Mouse (Mus musculus): ENCODE results near the gene Rpia. TPM values are rescaled to one million over a fixed set of nuclear protein-coding genes. Genes with fewer than 3 reads are reported as not detected.
"Not testable (repeated sequence)": the region's sequence is repeated elsewhere in the genome, so short reads cannot be mapped to it uniquely, and the experiment has no call there.

Gene Rpia
- polyA plus RNA-seq (2015; fragmentation: Nextera tagmentation; extraction: Ambion mirVana) = 2.6 and 3.0 TPM in 2 replicates

DNA sequence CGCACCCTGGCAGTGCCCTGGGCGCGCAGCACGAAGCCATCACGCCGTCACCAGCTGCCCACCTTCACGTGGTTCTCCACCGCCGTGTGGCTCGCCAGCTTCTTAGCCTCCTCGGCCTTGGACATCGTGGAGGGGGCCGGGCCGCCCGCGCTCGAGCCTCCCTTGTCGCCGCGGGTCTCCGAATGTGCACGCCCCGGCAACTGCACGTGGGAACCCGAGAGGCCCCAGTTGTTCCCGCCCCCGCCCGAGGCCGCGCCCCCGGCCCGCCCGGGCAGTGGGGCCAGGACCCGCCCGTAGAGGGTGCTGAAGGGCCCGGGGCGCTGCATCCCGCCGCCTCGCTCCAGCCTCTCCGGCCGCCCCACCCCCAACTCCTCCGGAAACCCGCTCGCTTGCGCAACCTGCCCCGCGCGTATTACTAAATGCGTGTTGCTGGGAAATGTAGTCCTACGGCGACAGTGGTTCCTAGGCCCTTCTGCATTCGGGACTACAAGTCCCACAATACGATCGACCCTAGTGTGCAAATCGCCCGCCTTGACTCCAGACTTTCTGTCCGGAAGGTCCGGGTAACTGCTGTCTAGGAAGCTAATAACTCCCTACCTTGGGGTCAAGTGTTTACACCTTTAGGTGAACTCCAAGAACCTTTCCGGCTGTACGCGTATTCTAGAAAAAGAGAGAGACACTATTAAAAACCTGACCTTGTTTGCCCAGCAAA lies at the start of gene Rpia:
TSS of gene Rpia (minus strand) at position 409 of the 712 bp plus-strand sequence.
- Histone ChIP-seq H3K27me3 (replicated peaks) (no peaks in the 10 kb centered on the region), H3K9me3 (no peaks in the 10 kb centered on the region), H3K9ac (peak within 1 kb of the TSS; percentile 76), H3K4me3 (peak within 1 kb of the TSS; percentile 85), H3K4me2 (peak within 1 kb of the TSS; percentile 81), H3K36me3 (replicated peaks) (no peaks in the 10 kb centered on the region), H3K4me1 (peaks cover 19% of the 10 kb centered on the region), H3K27ac (peak within 1 kb of the TSS; percentile 74)
- under 1% methylated on average over 62 of the region's 62 CpGs for WGBS
- peak; percentile 98 for ATAC-seq (replicated peaks)

GRCm38 (mm10) chr6:70840281-70840680 lies 48.2 kb upstream of the Rpia start:
- H3K27me3 ChIP-seq (replicated peaks) = no peaks in the 10 kb centered on the region
- H3K36me3 ChIP-seq (replicated peaks) = no peaks in the 10 kb centered on the region
- ATAC-seq (replicated peaks) = no peak
- no peak overlapping the region for H3K27ac ChIP-seq
- 70% methylated on average over 5 of the region's 5 CpGs for WGBS
- no peak overlapping the region for H3K9ac ChIP-seq
- no peak overlapping the region for H3K4me2 ChIP-seq
- peaks cover 6% of the 10 kb centered on the region; the same call in 1 of the 2 replicates for H3K4me1 ChIP-seq
- H3K9me3 ChIP-seq = no peaks in the 10 kb centered on the region
- H3K4me3 ChIP-seq = no peak overlapping the region

GRCm38 (mm10) chr6:70838532-70838931 lies 46.5 kb upstream of the Rpia start:
- no peak for ATAC-seq (replicated peaks)
- Histone ChIP-seq H3K4me2 (no peak overlapping the region), H3K9ac (no peak overlapping the region), H3K9me3 (no peaks in the 10 kb centered on the region), H3K4me1 (peaks cover 6% of the 10 kb centered on the region; the same call in 1 of the 2 replicates), H3K36me3 (replicated peaks) (no peaks in the 10 kb centered on the region), H3K27me3 (replicated peaks) (no peaks in the 10 kb centered on the region), H3K27ac (no peak overlapping the region), H3K4me3 (no peak overlapping the region)
- 58% methylated on average over 3 of the region's 3 CpGs for WGBS

DNA sequence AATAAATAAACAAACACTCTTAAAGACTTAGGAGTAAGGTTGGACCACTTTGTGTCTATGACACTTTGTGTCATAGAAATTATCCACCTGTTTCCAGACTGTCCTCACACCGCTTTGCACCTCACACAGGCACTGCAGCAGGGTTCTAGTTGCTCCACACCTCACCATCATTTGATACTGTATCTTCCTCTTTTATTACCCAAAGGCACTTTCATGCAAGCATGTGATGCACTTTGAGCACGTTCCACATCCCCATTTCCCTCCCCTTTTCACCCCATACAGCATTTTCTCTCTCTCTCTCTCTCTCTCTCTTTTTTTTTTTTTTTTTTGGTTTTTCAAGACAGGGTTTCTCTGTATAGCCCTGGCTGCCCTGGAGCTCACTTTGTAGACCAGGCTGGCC lies 45.3 kb upstream of the Rpia start:
- 80% methylated on average over 2 of the region's 2 CpGs for WGBS
- no peak for ATAC-seq (replicated peaks)

DNA sequence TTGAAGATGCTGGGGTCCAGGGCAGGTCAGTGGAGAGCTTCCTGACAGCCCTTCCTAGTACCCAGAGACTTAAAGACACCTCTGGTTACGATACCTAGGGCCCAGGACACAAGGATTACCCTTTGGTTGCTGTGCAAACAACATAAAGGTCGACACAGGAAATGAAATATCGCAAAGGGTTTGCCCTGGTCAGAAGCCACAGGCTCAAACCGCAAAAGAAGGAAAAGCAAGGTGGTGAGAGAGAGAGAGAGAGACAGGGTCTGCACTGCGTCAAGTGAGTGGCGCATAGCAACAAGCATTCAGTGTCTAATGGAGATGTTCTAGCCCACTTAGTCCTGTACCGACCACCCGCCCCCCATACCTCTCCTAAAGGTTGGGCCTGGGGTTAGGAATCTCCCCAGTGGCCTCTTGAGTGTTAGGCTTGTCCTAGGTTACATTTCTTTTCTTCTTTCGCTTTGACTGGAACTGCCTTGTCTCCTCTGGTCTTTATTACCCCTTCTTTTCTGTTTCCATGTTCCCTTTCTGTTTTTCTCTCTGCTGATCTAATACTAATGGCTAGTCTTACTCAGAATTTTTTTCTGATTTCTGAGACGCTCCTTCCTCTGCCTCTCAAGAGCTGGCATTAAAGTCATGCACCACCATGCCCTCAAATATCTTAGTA lies 39.3 kb upstream of the Rpia start:
- Histone ChIP-seq H3K36me3 (replicated peaks) (no peaks in the 10 kb centered on the region), H3K9me3 (no peaks in the 10 kb centered on the region), H3K9ac (no peak overlapping the region), H3K27me3 (replicated peaks) (no peaks in the 10 kb centered on the region), H3K4me2 (no peak overlapping the region), H3K27ac (no peak overlapping the region), H3K4me3 (no peak overlapping the region), H3K4me1 (no peaks in the 10 kb centered on the region)
- WGBS = 86% methylated on average over 10 of the region's 10 CpGs
- ATAC-seq (replicated peaks) = no peak

More for the DNA sequence above, 45.3 kb upstream of the Rpia start:
- no peak overlapping the region for H3K4me3 ChIP-seq
- no peaks in the 10 kb centered on the region for H3K36me3 ChIP-seq (replicated peaks)
- H3K4me1 ChIP-seq = no peaks in the 10 kb centered on the region
- H3K4me2 ChIP-seq = no peak overlapping the region
- H3K27ac ChIP-seq = no peak overlapping the region
- no peaks in the 10 kb centered on the region for H3K27me3 ChIP-seq (replicated peaks)
- H3K9me3 ChIP-seq = no peaks in the 10 kb centered on the region
- no peak overlapping the region for H3K9ac ChIP-seq

GRCm38 (mm10) chr6:70830552-70830951 lies 38.5 kb upstream of the Rpia start:
- Histone ChIP-seq H3K4me1 (no peaks in the 10 kb centered on the region), H3K27ac (no peak overlapping the region), H3K36me3 (replicated peaks) (no peaks in the 10 kb centered on the region), H3K9ac (no peak overlapping the region), H3K27me3 (replicated peaks) (no peaks in the 10 kb centered on the region), H3K9me3 (no peaks in the 10 kb centered on the region), H3K4me2 (no peak overlapping the region), H3K4me3 (no peak overlapping the region)
- WGBS = 88% methylated on average over 3 of the region's 3 CpGs
- no peak for ATAC-seq (replicated peaks)

DNA sequence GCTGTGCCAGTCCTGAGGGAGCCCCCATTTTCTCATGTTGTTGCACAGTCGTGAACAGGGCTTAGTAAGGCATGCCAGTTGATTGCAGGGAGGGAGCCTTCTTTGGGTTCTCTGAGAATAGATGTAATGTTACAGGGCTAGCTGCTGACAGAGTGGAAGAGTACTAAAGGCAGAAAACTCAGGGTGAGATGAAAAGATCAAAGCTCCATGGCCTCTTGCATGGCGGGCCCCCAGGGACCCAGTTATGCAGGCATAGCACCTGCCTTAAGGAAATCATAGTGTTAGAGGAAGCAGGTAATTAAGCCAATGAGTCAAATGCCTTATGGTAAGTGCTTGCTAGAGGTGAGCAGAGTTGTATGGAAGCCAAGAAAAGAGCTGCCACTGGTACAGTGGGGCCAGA lies 37.4 kb upstream of the Rpia start:
- H3K9ac ChIP-seq = no peak overlapping the region
- H3K4me2 ChIP-seq = no peak overlapping the region
- H3K36me3 ChIP-seq (replicated peaks) = no peaks in the 10 kb centered on the region
- 70% methylated on average over 2 of the region's 2 CpGs for WGBS
- H3K4me1 ChIP-seq = no peaks in the 10 kb centered on the region
- H3K4me3 ChIP-seq = no peak overlapping the region
- ATAC-seq (replicated peaks) = no peak
- H3K27me3 ChIP-seq (replicated peaks) = no peaks in the 10 kb centered on the region
- H3K27ac ChIP-seq = no peak overlapping the region
- no peaks in the 10 kb centered on the region for H3K9me3 ChIP-seq

DNA sequence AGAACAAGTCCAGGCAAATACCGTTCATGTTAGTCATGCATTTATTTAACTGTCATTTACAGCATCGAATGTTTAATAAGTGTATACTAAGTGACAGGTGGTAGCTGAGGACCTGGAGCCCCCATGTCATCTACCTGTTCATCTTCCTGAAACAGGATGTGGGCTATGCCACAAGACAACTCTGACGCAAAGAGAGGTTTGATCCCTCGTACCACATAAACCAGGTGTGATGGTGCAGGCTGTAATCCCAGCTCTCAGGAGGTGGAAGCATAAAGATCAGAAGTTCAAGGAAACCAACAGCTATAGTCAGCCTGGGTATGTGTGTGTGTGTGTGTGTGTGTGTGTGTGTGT lies 32.9 kb upstream of the Rpia start:
- ATAC-seq (replicated peaks) = peak; percentile 40
- H3K4me1 ChIP-seq = peaks cover 6% of the 10 kb centered on the region
- H3K9ac ChIP-seq = no peak overlapping the region; the same call in 1 of the 2 replicates
- H3K4me2 ChIP-seq = peak overlapping the region; percentile 76
- H3K36me3 ChIP-seq (replicated peaks) = no peaks in the 10 kb centered on the region
- 46% methylated on average over 4 of the region's 4 CpGs for WGBS
- no peaks in the 10 kb centered on the region for H3K9me3 ChIP-seq
- H3K4me3 ChIP-seq = peak overlapping the region; percentile 44
- no peaks in the 10 kb centered on the region for H3K27me3 ChIP-seq (replicated peaks)
- H3K27ac ChIP-seq = no peak overlapping the region

- H3K4me1 ChIP-seq = peaks cover 6% of the 10 kb centered on the region
- peak overlapping the region; percentile 52 for H3K9ac ChIP-seq
- 7% methylated on average over 23 of the region's 23 CpGs for WGBS
- H3K9me3 ChIP-seq = no peaks in the 10 kb centered on the region
- H3K4me3 ChIP-seq = peak overlapping the region; percentile 44
- H3K27ac ChIP-seq = peak overlapping the region; percentile 49
- peak; percentile 97 for ATAC-seq (replicated peaks)
- H3K4me2 ChIP-seq = peak overlapping the region; percentile 76
- H3K27me3 ChIP-seq (replicated peaks) = no peaks in the 10 kb centered on the region
- no peaks in the 10 kb centered on the region for H3K36me3 ChIP-seq (replicated peaks)
Measured at GRCm38 (mm10) chr6:70824085-70824986, 32.3 kb upstream of the Rpia start.

DNA sequence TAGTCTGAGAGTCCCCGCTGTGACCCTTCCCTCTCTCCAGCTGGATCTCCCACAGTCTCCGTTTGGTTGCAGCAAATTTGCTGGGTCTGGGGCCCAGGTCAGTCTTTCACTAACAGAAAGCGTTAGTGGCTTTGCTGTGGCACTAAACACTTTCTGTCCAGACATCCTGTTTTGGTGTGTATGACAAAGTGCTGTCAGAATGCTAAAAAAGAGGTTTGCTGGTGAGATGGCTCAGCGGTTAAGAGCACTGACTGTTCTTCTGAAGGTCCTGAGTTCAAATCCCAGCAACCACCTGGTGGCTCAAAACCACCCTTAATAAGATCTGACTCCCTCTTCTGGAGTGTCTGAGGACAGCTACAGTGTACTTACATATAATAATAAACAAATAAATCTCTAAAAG lies 31.2 kb upstream of the Rpia start:
- 70% methylated on average over 4 of the region's 4 CpGs for WGBS
- H3K9me3 ChIP-seq; H3K4me1 ChIP-seq; H3K9ac ChIP-seq; ATAC-seq (replicated peaks); H3K27ac ChIP-seq; H3K36me3 ChIP-seq (replicated peaks); H3K4me3 ChIP-seq; H3K27me3 ChIP-seq (replicated peaks); H3K4me2 ChIP-seq: not testable (repeated sequence)

- Histone ChIP-seq H3K36me3 (replicated peaks) (no peaks in the 10 kb centered on the region), H3K27ac (no peak overlapping the region), H3K9ac (no peak overlapping the region), H3K4me3 (no peak overlapping the region), H3K9me3 (no peaks in the 10 kb centered on the region), H3K4me2 (no peak overlapping the region), H3K27me3 (replicated peaks) (no peaks in the 10 kb centered on the region), H3K4me1 (peaks cover 6% of the 10 kb centered on the region)
- ATAC-seq (replicated peaks) = no peak
- 64% methylated on average over 5 of the region's 5 CpGs for WGBS
Measured at GRCm38 (mm10) chr6:70822386-70822910, 30.4 kb upstream of the Rpia start.

DNA sequence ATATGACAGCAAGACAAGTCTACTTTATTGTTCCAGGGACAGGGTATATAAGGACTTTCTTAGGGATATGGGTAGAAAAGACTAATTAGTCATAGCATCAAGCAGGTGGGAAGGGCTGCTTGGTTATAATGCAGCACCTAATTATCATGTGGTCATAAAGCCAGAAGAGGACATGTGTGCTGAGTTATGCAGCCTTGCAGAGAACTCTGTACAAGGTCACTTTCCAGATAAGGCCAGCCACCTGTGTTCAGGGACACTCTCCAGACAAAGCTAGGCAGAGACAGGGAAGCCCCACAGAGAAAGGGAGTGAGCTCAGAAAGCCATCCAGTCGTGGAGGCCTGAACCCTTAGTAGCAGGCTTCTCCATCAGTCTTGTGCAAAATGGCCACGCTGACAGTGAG lies 29.5 kb upstream of the Rpia start:
- WGBS = 63% methylated on average over 2 of the region's 2 CpGs
- no peak overlapping the region for H3K9ac ChIP-seq
- no peak for ATAC-seq (replicated peaks)
- no peaks in the 10 kb centered on the region for H3K27me3 ChIP-seq (replicated peaks)
- H3K4me1 ChIP-seq = peaks cover 6% of the 10 kb centered on the region
- H3K9me3 ChIP-seq = no peaks in the 10 kb centered on the region
- no peak overlapping the region for H3K4me2 ChIP-seq
- H3K36me3 ChIP-seq (replicated peaks) = no peaks in the 10 kb centered on the region
- no peak overlapping the region for H3K4me3 ChIP-seq
- H3K27ac ChIP-seq = no peak overlapping the region

All from midbrain, embryonic 15.5 days (tissue).